Mouse (Mus musculus): Measurements from ENCODE around the gene Plcl2. TPM values are rescaled to one million over a fixed set of nuclear protein-coding genes. Genes with fewer than 3 reads are reported as not detected.

The Plcl2 gene
- polyA plus RNA-seq, 1 experiment = 4.3 TPM

GRCm38 (mm10) chr17:50471230-50471629, 38.0 kb upstream of the Plcl2 start:
- no peak overlapping the region for H3K4me3 ChIP-seq (ENCODE audit: insufficient read depth, low read depth, low read length)
- DNase-seq = peak; percentile 68
- H3K27me3 ChIP-seq (replicated peaks; ENCODE audit: control insufficient read depth, insufficient read depth, low read length) = no peaks in the 10 kb centered on the region
- TF ChIP-seq CTCF (conservative IDR thresholded peaks at IDR 0.05; ENCODE audit: insufficient read depth, insufficient read length, low read depth, low read length) (no peak), POLR2A (IDR thresholded peaks at IDR 0.05; ENCODE audit: low read depth, low read length) (no peak)
- WGBS = 67% methylated on average over 3 of the region's 3 CpGs
- no peaks in the 10 kb centered on the region for H3K36me3 ChIP-seq (ENCODE audit: control insufficient read depth, insufficient read depth, low read length)
- H3K4me1 ChIP-seq (ENCODE audit: control insufficient read depth, insufficient read depth, low read length) = no peaks in the 10 kb centered on the region
- H3K27ac ChIP-seq (ENCODE audit: insufficient read depth, low read depth, low read length) = peak overlapping the region; percentile 59; the same call in 1 of the 2 replicates

DNA sequence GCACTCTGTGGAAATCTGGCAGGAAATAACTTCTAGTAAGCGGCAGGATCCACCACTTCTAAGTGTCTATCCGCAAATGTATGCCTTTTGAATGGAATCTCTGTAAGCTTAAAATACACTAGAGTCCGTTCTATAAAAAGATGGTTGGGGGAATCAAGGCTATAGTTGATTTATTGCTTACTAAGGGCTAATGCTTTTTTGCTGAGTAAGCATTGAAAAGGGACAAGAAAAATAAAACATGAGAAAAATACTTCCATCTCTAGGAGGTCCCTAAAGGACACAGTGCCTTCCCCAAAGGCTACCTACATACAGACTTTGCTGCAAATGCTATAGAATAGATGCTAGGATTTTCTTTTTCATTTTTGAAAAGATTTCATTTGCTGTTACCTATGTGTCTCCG, 31.9 kb upstream of the Plcl2 start:
- TF ChIP-seq POLR2A (IDR thresholded peaks at IDR 0.05; ENCODE audit: low read depth, low read length) (no peak), CTCF (conservative IDR thresholded peaks at IDR 0.05; ENCODE audit: insufficient read depth, insufficient read length, low read depth, low read length) (no peak)
- 83% methylated on average over 4 of the region's 4 CpGs for WGBS

GRCm38 (mm10) chr17:50480867-50481266, 28.3 kb upstream of the Plcl2 start:
- no peak overlapping the region for H3K4me3 ChIP-seq (ENCODE audit: insufficient read depth, low read depth, low read length)
- H3K4me1 ChIP-seq (ENCODE audit: control insufficient read depth, insufficient read depth, low read length) = peaks cover 5% of the 10 kb centered on the region; the same call in 1 of the 2 replicates
- no peaks in the 10 kb centered on the region for H3K27me3 ChIP-seq (replicated peaks; ENCODE audit: control insufficient read depth, insufficient read depth, low read length)
- no peak for DNase-seq
- no peak for TF ChIP-seq CTCF (conservative IDR thresholded peaks at IDR 0.05; ENCODE audit: insufficient read depth, insufficient read length, low read depth, low read length)
- TF ChIP-seq POLR2A (IDR thresholded peaks at IDR 0.05; ENCODE audit: low read depth, low read length) = no peak
- no peak overlapping the region for H3K27ac ChIP-seq (ENCODE audit: insufficient read depth, low read depth, low read length)
- H3K36me3 ChIP-seq (ENCODE audit: control insufficient read depth, insufficient read depth, low read length) = no peaks in the 10 kb centered on the region
- WGBS = 46% methylated on average over 7 of the region's 7 CpGs

More for the DNA sequence above, 31.9 kb upstream of the Plcl2 start:
- H3K27ac ChIP-seq (ENCODE audit: insufficient read depth, low read depth, low read length) = no peak overlapping the region
- H3K36me3 ChIP-seq (ENCODE audit: control insufficient read depth, insufficient read depth, low read length) = no peaks in the 10 kb centered on the region
- H3K27me3 ChIP-seq (replicated peaks; ENCODE audit: control insufficient read depth, insufficient read depth, low read length) = no peaks in the 10 kb centered on the region
- no peak overlapping the region for H3K4me3 ChIP-seq (ENCODE audit: insufficient read depth, low read depth, low read length)
- DNase-seq = no peak
- H3K4me1 ChIP-seq (ENCODE audit: control insufficient read depth, insufficient read depth, low read length) = peaks cover 5% of the 10 kb centered on the region; the same call in 1 of the 2 replicates

- peaks cover 5% of the 10 kb centered on the region; the same call in 1 of the 2 replicates for H3K4me1 ChIP-seq (ENCODE audit: control insufficient read depth, insufficient read depth, low read length)
- no peak overlapping the region for H3K27ac ChIP-seq (ENCODE audit: insufficient read depth, low read depth, low read length)
- WGBS = 77% methylated on average over 7 of the region's 7 CpGs
- no peak for TF ChIP-seq CTCF (conservative IDR thresholded peaks at IDR 0.05; ENCODE audit: insufficient read depth, insufficient read length, low read depth, low read length)
- no peak for TF ChIP-seq POLR2A (IDR thresholded peaks at IDR 0.05; ENCODE audit: low read depth, low read length)
- no peak for DNase-seq
- no peaks in the 10 kb centered on the region for H3K36me3 ChIP-seq (ENCODE audit: control insufficient read depth, insufficient read depth, low read length)
- H3K4me3 ChIP-seq (ENCODE audit: insufficient read depth, low read depth, low read length) = no peak overlapping the region
- H3K27me3 ChIP-seq (replicated peaks; ENCODE audit: control insufficient read depth, insufficient read depth, low read length) = no peaks in the 10 kb centered on the region
Measured at GRCm38 (mm10) chr17:50483700-50484099, 25.5 kb upstream of the Plcl2 start.

DNA sequence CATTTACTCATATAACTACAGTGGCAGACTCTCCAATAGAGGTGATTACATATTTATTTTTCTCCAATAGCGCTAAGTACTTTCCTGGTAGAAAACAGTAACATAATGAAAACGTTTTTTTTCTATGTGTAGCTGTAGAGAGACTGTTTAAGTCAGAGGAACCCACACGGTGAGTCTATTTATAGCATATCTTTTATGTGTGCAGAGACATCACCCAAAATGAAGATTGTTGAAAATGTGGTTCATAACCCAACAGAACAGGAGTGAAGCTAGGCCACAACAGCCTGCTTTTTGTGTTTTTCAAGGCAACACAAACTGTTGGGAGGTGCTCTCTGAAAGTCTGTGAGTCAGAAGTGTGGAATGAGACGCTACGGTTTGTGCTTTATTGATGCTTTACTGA, 24.2 kb upstream of the Plcl2 start:
- Histone ChIP-seq H3K4me1 (ENCODE audit: control insufficient read depth, insufficient read depth, low read length) (peaks cover 5% of the 10 kb centered on the region; the same call in 1 of the 2 replicates), H3K4me3 (ENCODE audit: insufficient read depth, low read depth, low read length) (no peak overlapping the region), H3K36me3 (ENCODE audit: control insufficient read depth, insufficient read depth, low read length) (no peaks in the 10 kb centered on the region), H3K27me3 (replicated peaks; ENCODE audit: control insufficient read depth, insufficient read depth, low read length) (no peaks in the 10 kb centered on the region), H3K27ac (ENCODE audit: insufficient read depth, low read depth, low read length) (no peak overlapping the region)
- 65% methylated on average over 5 of the region's 5 CpGs for WGBS
- no peak for DNase-seq
- TF ChIP-seq CTCF (conservative IDR thresholded peaks at IDR 0.05; ENCODE audit: insufficient read depth, insufficient read length, low read depth, low read length) = no peak
- TF ChIP-seq POLR2A (IDR thresholded peaks at IDR 0.05; ENCODE audit: low read depth, low read length) = no peak

DNA sequence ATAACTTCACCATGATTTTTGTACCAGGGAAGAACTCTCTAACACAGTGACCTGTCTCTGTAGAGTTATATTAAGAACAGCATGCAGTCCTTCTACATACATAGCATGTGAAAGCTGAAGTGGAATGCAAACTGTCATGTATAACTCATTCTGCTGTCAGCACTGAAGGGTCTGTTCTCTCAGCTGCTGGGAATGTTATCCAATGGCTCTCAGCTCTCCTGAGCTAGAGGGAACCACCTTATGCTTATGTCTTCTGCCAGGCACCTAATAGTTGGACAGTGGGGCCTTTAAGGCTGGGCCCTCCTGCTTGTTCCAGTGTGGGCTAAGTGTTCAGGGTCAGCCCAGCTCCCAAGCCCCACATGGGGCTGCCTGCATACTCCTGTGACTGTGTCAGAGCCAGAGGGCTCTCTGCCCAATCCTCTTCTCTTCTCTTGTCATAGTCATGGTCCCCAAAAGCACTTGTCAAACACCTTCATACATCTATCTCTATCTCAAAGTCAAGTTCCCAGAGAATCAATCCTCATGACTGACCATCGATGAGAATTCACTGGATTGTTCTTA, 22.1 kb upstream of the Plcl2 start:
- 88% methylated on average over 1 of the region's 1 CpGs for WGBS
- Histone ChIP-seq H3K4me1 (ENCODE audit: control insufficient read depth, insufficient read depth, low read length) (no peaks in the 10 kb centered on the region), H3K27me3 (replicated peaks; ENCODE audit: control insufficient read depth, insufficient read depth, low read length) (no peaks in the 10 kb centered on the region), H3K36me3 (ENCODE audit: control insufficient read depth, insufficient read depth, low read length) (no peaks in the 10 kb centered on the region), H3K4me3 (ENCODE audit: insufficient read depth, low read depth, low read length) (no peak overlapping the region), H3K27ac (ENCODE audit: insufficient read depth, low read depth, low read length) (no peak overlapping the region)
- DNase-seq = no peak
- TF ChIP-seq POLR2A (IDR thresholded peaks at IDR 0.05; ENCODE audit: low read depth, low read length) (no peak), CTCF (conservative IDR thresholded peaks at IDR 0.05; ENCODE audit: insufficient read depth, insufficient read length, low read depth, low read length) (no peak)

GRCm38 (mm10) chr17:50487670-50488069, 21.5 kb upstream of the Plcl2 start:
- no peak overlapping the region for H3K27ac ChIP-seq (ENCODE audit: insufficient read depth, low read depth, low read length)
- no peak overlapping the region for H3K4me3 ChIP-seq (ENCODE audit: insufficient read depth, low read depth, low read length)
- WGBS = 62% methylated on average over 3 of the region's 3 CpGs
- DNase-seq = no peak
- no peaks in the 10 kb centered on the region for H3K27me3 ChIP-seq (replicated peaks; ENCODE audit: control insufficient read depth, insufficient read depth, low read length)
- H3K4me1 ChIP-seq (ENCODE audit: control insufficient read depth, insufficient read depth, low read length) = no peaks in the 10 kb centered on the region
- no peaks in the 10 kb centered on the region for H3K36me3 ChIP-seq (ENCODE audit: control insufficient read depth, insufficient read depth, low read length)
- TF ChIP-seq POLR2A (IDR thresholded peaks at IDR 0.05; ENCODE audit: low read depth, low read length) (no peak), CTCF (conservative IDR thresholded peaks at IDR 0.05; ENCODE audit: insufficient read depth, insufficient read length, low read depth, low read length) (no peak)

Data from kidney, adult 2 months (tissue).